9 mouse cellular contexts compared by ENCODE assay signal in the genomic region with DNA sequence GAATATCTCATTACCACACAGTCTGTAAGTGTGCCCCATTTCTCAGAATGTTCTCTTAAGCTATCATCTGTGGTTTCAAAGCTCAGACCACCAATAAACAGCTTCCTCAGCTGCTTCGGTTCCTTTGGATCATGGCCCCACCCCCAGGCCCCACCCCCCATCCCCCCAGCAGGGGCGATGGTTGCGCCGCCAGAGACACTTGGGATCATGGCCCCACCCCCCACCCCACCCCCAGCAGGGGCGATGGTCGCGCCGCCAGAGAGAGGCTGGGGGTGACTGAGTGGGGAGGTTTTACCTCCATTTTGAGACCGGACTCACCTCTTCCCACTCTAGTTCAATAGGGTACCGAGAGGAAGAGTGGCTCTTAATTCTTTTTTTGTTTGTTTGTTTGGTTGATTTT. TPM values are rescaled to one million over a fixed set of nuclear protein-coding genes. Genes with fewer than 3 reads are reported as not detected.
DNase-seq lines count a peak whose midpoint lies in the region; ATAC-seq and TF ChIP-seq lines count a peak whose summit lies in the region.
"Had no signal": no experiment of that assay in that cellular context is flagged by ENCODE, and none has a peak within 500 bp of the region (broad histone marks: within the 10 kb centered on the region; RNA-seq: fewer than 3 reads in every experiment).

No protein-coding gene starts in this region.

- 7% methylated on average over 10 of the region's 10 CpGs for WGBS in heart, embryonic 15.5 days
- WGBS in hindbrain, embryonic 15.5 days = 6% methylated on average over 10 of the region's 10 CpGs
- WGBS in liver, embryonic 16.5 days (ENCODE audit: insufficient replicate concordance) = 5% methylated on average over 10 of the region's 10 CpGs
- WGBS in cerebellum, adult 2 months = 8% methylated on average over 10 of the region's 10 CpGs

- no peak for DNase-seq in heart, postnatal 4 days
- DNase-seq in MEL (ENCODE audit: low read depth, low spot score) = peak; percentile 27
- DNase-seq in cerebellum, adult 2 months = no peak
- no peak for DNase-seq in frontal cortex, postnatal 14 days (ENCODE audit: low spot score in 2 of 2)
- DNase-seq in gastrocnemius, adult 18-20 months (ENCODE audit: low spot score) = no peak

- no peaks in the 10 kb centered on the region for H3K36me3 ChIP-seq in heart, embryonic 15.5 days
- peaks cover 0 to 7% of the 10 kb centered on the region in 2 experiments; a peak in 2 of 4 replicates for H3K36me3 ChIP-seq in MEL (ENCODE audit: control insufficient read depth in 1 of 2, insufficient read depth in 2 of 2, low read length in 2 of 2)
- H3K36me3 ChIP-seq in hindbrain, embryonic 15.5 days = no peaks in the 10 kb centered on the region
- H3K36me3 ChIP-seq in liver, embryonic 16.5 days (ENCODE audit: control insufficient read depth, insufficient read depth) = no peaks in the 10 kb centered on the region

- ATAC-seq in heart, embryonic 15.5 days (replicated peaks; ENCODE audit: insufficient number of reproducible peaks, insufficient read depth, low FRiP score, low read depth) = no peak
- no peak for ATAC-seq in hindbrain, embryonic 15.5 days (ENCODE audit: low FRiP score, low read depth)
- no peak for ATAC-seq in liver, embryonic 16.5 days (ENCODE audit: low read depth)
- ATAC-seq: CD4-positive, CD25-positive, alpha-beta regulatory T cell, adult 4 months had no signal

- TF ChIP-seq CTCF in MEL (IDR thresholded peaks at IDR 0.05 in 2 of 3, conservative IDR thresholded peaks at IDR 0.05 in 1 of 3; ENCODE audit: control insufficient read depth in 1 of 3, insufficient read depth in 1 of 3, low read depth in 2 of 3, low read length in 3 of 3, poor library complexity in 1 of 3, severe bottlenecking in 1 of 3) = no peak
- TF ChIP-seq CTCF in cerebellum, adult 2 months (IDR thresholded peaks at IDR 0.05; ENCODE audit: borderline replicate concordance, insufficient read depth, low read depth, low read length) = no peak

- H3K9me3 ChIP-seq in heart, embryonic 15.5 days (replicated peaks) = no peaks in the 10 kb centered on the region
- H3K9me3 ChIP-seq in MEL (replicated peaks; ENCODE audit: insufficient read depth, low read length) = no peaks in the 10 kb centered on the region
- H3K9me3 ChIP-seq in hindbrain, embryonic 15.5 days = no peaks in the 10 kb centered on the region
- no peaks in the 10 kb centered on the region for H3K9me3 ChIP-seq in liver, embryonic 16.5 days (replicated peaks; ENCODE audit: control insufficient read depth, low read length)

- H3K79me2 ChIP-seq in MEL (ENCODE audit: control insufficient read depth, insufficient read depth, low read length, poor library complexity) = peaks cover 15% of the 10 kb centered on the region

- no peaks in the 10 kb centered on the region for H3K27me3 ChIP-seq in heart, embryonic 15.5 days
- no peaks in the 10 kb centered on the region for H3K27me3 ChIP-seq in MEL (ENCODE audit: control insufficient read depth in 1 of 2, insufficient read depth in 2 of 2, low read length in 2 of 2)
- H3K27me3 ChIP-seq in hindbrain, embryonic 15.5 days = no peaks in the 10 kb centered on the region
- no peaks in the 10 kb centered on the region for H3K27me3 ChIP-seq in liver, embryonic 16.5 days (ENCODE audit: control insufficient read depth, insufficient read depth, low read depth, low read length)
- H3K27me3 ChIP-seq in cerebellum, adult 2 months (ENCODE audit: control insufficient read depth, insufficient read depth, low read length) = no peaks in the 10 kb centered on the region

- no peak for TF ChIP-seq POLR2A in MEL (IDR thresholded peaks at IDR 0.05; ENCODE audit: control insufficient read depth in 1 of 2, insufficient read depth in 1 of 2, low read depth in 1 of 2, low read length in 2 of 2, poor library complexity in 1 of 2)
- no peak for TF ChIP-seq POLR2A in cerebellum, adult 2 months (IDR thresholded peaks at IDR 0.05; ENCODE audit: borderline replicate concordance, insufficient read depth, low read length)

- H3K4me1 ChIP-seq in heart, embryonic 15.5 days (replicated peaks) = peaks cover 20% of the 10 kb centered on the region
- peaks cover 3 to 10% of the 10 kb centered on the region in 2 experiments; a peak in 3 of 4 replicates for H3K4me1 ChIP-seq in MEL (ENCODE audit: control insufficient read depth in 1 of 2, insufficient read depth in 2 of 2, low read length in 2 of 2)
- peaks cover 20% of the 10 kb centered on the region for H3K4me1 ChIP-seq in hindbrain, embryonic 15.5 days (replicated peaks)
- peaks cover 22% of the 10 kb centered on the region for H3K4me1 ChIP-seq in liver, embryonic 16.5 days (ENCODE audit: control insufficient read depth, low read depth, low read length)
- H3K4me1 ChIP-seq in cerebellum, adult 2 months (ENCODE audit: control insufficient read depth, insufficient read depth, low read length) = peaks cover 16% of the 10 kb centered on the region

- H3K27ac ChIP-seq in heart, embryonic 15.5 days = no peak overlapping the region
- no peak overlapping the region for H3K27ac ChIP-seq in MEL (ENCODE audit: control insufficient read depth, low read depth, low read length)
- no peak overlapping the region for H3K27ac ChIP-seq in hindbrain, embryonic 15.5 days (replicated peaks)
- no peak overlapping the region for H3K27ac ChIP-seq in liver, embryonic 16.5 days (ENCODE audit: low read length)
- no peak overlapping the region for H3K27ac ChIP-seq in cerebellum, adult 2 months (ENCODE audit: insufficient read depth, low read length)

- H3K4me3 ChIP-seq in heart, embryonic 15.5 days = no peak overlapping the region
- peak overlapping the region; percentile 30 to 37 for H3K4me3 ChIP-seq in MEL (ENCODE audit: control insufficient read depth in 1 of 2, insufficient read depth in 1 of 2, low read depth in 2 of 2, low read length in 2 of 2)
- no peak overlapping the region for H3K4me3 ChIP-seq in hindbrain, embryonic 15.5 days
- peak overlapping the region; percentile 32 for H3K4me3 ChIP-seq in liver, embryonic 16.5 days (ENCODE audit: low read depth, low read length)
- no peak overlapping the region for H3K4me3 ChIP-seq in cerebellum, adult 2 months (replicated peaks; ENCODE audit: insufficient read depth, low read depth, low read length)

- H3K4me2 ChIP-seq in heart, embryonic 15.5 days = peak overlapping the region; percentile 52
- H3K4me2 ChIP-seq in hindbrain, embryonic 15.5 days = peak overlapping the region; percentile 45
- H3K4me2 ChIP-seq in liver, embryonic 16.5 days (ENCODE audit: low read depth, low read length) = peak overlapping the region; percentile 62

- TF ChIP-seq RAD21 in MEL (IDR thresholded peaks at IDR 0.05; ENCODE audit: low read depth, low read length) = no peak

- H3K9ac ChIP-seq in heart, embryonic 15.5 days = no peak overlapping the region
- peak overlapping the region; percentile 20; the same call in 1 of the 2 replicates for H3K9ac ChIP-seq in MEL (ENCODE audit: control insufficient read depth, low read depth, low read length, poor library complexity, severe bottlenecking)
- no peak overlapping the region for H3K9ac ChIP-seq in hindbrain, embryonic 15.5 days
- H3K9ac ChIP-seq in liver, embryonic 16.5 days (ENCODE audit: low read depth, low read length) = peak overlapping the region; percentile 38; the same call in 1 of the 2 replicates

- TF ChIP-seq EP300 in MEL (IDR thresholded peaks at IDR 0.05; ENCODE audit: low read depth in 1 of 2, low read length in 2 of 2) = no peak

TF ChIP-seq in MEL, 35 proteins besides CTCF, POLR2A, EP300 and RAD21:
- 0 out of 2 replicates have a peak, but pooled peaks have one; percentile 25 for TF ChIP-seq MAZ (IDR thresholded peaks at IDR 0.05; ENCODE audit: low read depth, low read length)
- no peak for TF ChIP-seq ZMIZ1 (IDR thresholded peaks at IDR 0.05; ENCODE audit: low read depth, low read length)

RNA-seq across cellular contexts. Expression of a gene that starts 3.4 kb away (rescaled TPM):
- 25.6 and 33.8 TPM in 2 replicates for polyA plus RNA-seq in heart, embryonic 15.5 days (2015; fragmentation: Nextera tagmentation; extraction: Ambion mirVana)
- 10 to 100 TPM; 40.6 to 42.4 TPM for total RNA-seq in heart, postnatal 4 days (2021)
- 17.7 and 18.6 TPM in 2 replicates for total RNA-seq in MEL (2012; rRNA removed)
- 10 to 100 TPM in 1 of 2 experiments, not detected in 1; 32.5 TPM for polyA plus RNA-seq in MEL (2012; ENCODE audit: insufficient read depth in 1 of 2, insufficient read length in 2 of 2, low read depth in 1 of 2, low replicate concordance in 2 of 2, missing spikeins in 1 of 2)
- 42.5 and 42.6 TPM in 2 replicates for polyA plus RNA-seq in hindbrain, embryonic 15.5 days (2015; fragmentation: Nextera tagmentation; extraction: Ambion mirVana)
- polyA plus RNA-seq in liver, embryonic 16.5 days (2015; fragmentation: Nextera tagmentation; extraction: Ambion mirVana) = 12.9 and 13.1 TPM in 2 replicates
- polyA plus RNA-seq in cerebellum, adult 2 months (2012; rRNA removed) = 118 and 124 TPM in 2 replicates
- total RNA-seq in gastrocnemius, adult 18-20 months (2021) = 10 to 100 TPM; 21.3 to 22.8 TPM

RNA-seq across cellular contexts. Expression of a gene that starts 46.5 kb away (rescaled TPM):
- polyA plus RNA-seq in heart, embryonic 15.5 days (2015; fragmentation: Nextera tagmentation; extraction: Ambion mirVana) = 7.9 and 12.2 TPM in 2 replicates
- total RNA-seq in heart, postnatal 4 days (2021) = 1 to 10 TPM; 7.7 to 8.0 TPM
- total RNA-seq in MEL (2012; rRNA removed) = 10.6 and 12.1 TPM in 2 replicates
- polyA plus RNA-seq in MEL (2012; ENCODE audit: insufficient read depth in 1 of 2, insufficient read length in 2 of 2, low read depth in 1 of 2, low replicate concordance in 2 of 2, missing spikeins in 1 of 2) = 1 to 10 TPM in 1 of 2 experiments, not detected in 1; 8.6 TPM
- 32.8 and 34.6 TPM in 2 replicates for polyA plus RNA-seq in hindbrain, embryonic 15.5 days (2015; fragmentation: Nextera tagmentation; extraction: Ambion mirVana)
- 7.9 and 8.6 TPM in 2 replicates for polyA plus RNA-seq in liver, embryonic 16.5 days (2015; fragmentation: Nextera tagmentation; extraction: Ambion mirVana)
- 22.5 and 24.2 TPM in 2 replicates for polyA plus RNA-seq in cerebellum, adult 2 months (2012; rRNA removed)
- total RNA-seq in gastrocnemius, adult 18-20 months (2021) = 1 to 10 TPM; 2.4 to 2.7 TPM

Comparison
In these comparisons a context has a peak if more than half of its experiments do, and no peak if none do; other contexts are left out.
1. H3K4me3 ChIP-seq: peak in MEL (2 of 2) and liver, embryonic 16.5 days (single experiment); none in heart, embryonic 15.5 days (single experiment), hindbrain, embryonic 15.5 days (single experiment) and cerebellum, adult 2 months (single experiment).
2. H3K9ac ChIP-seq: peak in MEL (single experiment) and liver, embryonic 16.5 days (single experiment); none in heart, embryonic 15.5 days (single experiment) and hindbrain, embryonic 15.5 days (single experiment).
3. Peak in every context shown above with its lines, with median percentiles within 50 percentile points of each other: H3K4me2 ChIP-seq.